Mouse (Mus musculus) layer of hippocampus, postnatal 36 days (tissue): ENCODE data around the gene Tmem219. TPM values are rescaled to one million over a fixed set of nuclear protein-coding genes. Genes with fewer than 3 reads are reported as not detected.
A peak's percentile ranks its signal among the peaks of the same experiment; 100 is the strongest.

Source experiments
- DNase-seq, 2 experiments: peaks; one replicate each; pipeline ENCODE4 v3.0.0; 2022
- total RNA-seq, 2 experiments: library from RNA; stranded (reverse); gene quantifications; 2 replicates each; pipeline ENCODE4 v1.2.3; 2021

The Tmem219 gene
- 10 to 100 TPM; 23.2 to 23.8 TPM for total RNA-seq

DNA sequence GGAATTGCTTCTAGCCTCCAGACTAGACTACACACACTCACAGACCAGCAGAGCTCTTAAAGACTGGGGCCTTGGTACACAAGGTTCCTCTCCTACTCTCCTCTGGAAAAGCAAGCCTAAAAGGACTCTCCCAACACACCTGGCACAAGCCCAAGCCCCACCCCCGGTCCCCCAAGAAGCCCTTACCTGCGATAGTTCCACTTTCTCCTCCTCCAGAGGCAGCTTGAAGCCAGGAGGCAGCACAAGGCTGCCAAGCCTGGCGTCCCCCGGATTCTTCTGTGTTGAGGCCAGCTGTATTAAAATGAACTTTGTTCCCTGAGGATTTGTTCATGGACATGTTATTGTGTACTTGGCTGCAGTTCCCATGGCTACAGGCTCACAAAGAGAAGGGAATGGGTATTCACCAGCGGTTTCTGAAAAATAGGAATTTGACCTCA is at the start of gene Tmem219:
TSS of gene Tmem219 (minus strand) at position 294 of the 437 bp plus-strand sequence.
- DNase-seq: no peak

DNA sequence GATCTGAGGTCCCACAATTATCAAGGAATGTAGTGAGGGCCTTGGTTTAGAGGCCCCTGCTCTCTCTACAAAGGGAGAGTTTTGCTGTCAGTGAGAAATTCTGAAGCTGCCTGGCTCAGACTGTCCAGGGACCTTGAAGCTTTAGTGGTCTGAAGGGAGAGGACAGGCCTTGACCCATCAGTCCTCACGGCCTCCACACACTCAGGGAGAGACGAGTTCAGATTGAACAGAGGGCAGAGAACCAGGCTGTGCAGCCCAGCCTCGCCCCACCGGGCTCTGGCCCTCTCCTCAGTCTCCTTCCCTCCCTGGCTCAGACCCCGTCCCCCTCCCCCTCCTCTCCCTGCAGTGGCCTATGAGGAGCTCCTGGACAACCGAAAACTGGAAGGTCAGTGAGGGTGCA is 44.6 kb upstream of the Tmem219 start:
- no peak for DNase-seq

DNA sequence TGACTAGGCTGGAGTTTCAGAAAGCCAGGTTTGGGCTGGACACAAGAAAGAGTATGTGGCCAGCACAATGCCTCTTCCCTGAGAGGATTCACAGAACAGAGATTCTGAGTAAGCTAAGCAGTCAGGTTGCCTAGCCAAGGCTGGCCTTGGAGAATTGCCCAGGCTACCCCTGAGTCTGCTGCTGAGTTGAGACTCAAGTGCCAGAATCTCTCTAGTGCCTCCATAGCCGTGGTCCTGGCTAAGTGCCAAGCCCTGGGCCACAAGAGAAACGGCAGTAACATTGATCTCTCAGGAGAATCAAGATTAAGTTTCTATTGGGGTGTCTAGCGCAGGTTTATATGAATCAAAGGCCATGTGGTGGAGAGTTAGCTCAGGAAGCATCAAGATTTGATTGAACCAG is 42.9 kb upstream of the Tmem219 start:
- DNase-seq: no peak

- DNase-seq: no peak
Observed at GRCm38 (mm10) chr7:126963548-126964286, 41.0 kb upstream of the Tmem219 start.

- no peak for DNase-seq
Observed at GRCm38 (mm10) chr7:126961965-126962364, 39.2 kb upstream of the Tmem219 start.

- DNase-seq: peak; percentile 51 to 56
Observed at GRCm38 (mm10) chr7:126961095-126961494, 38.4 kb upstream of the Tmem219 start.

DNA sequence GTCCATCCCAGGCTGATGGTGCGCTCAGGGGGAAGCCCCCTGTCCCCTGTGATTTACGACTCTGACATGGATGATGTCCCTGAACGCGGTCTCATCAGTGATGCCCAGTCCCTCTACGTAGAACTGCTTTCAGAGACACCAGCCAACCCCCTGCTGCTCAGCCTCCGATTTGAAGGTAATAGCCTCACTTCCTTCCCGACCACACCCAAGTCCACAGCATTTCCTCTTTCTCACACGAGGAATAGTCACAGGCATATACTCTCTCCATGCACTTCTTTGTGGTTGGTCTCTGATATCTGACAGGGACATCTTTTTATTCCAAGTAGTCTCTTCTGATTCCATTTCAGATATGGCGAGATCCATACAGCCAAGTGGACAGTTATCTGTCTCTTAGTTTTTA is 37.1 kb upstream of the Tmem219 start:
- DNase-seq: no peak

DNA sequence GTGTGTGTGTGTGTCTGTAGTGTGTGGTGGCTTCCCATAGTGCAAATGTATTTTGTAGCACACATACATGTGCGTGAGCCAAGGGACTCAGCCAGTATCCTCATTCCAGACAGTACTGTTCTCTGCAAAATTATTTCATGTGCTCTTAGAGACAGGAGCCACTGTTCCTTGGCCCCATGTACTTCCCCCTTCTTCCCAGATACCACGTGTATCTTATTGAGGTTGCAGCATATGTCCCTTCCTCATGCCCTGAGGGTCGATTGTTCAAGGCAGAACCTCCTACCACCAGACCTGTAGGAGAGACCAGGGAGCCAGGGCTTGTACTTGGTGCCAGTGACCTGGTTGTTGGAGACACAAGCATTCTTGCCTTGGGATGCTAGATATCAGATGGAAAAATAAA is 32.4 kb upstream of the Tmem219 start:
- DNase-seq: no peak

DNA sequence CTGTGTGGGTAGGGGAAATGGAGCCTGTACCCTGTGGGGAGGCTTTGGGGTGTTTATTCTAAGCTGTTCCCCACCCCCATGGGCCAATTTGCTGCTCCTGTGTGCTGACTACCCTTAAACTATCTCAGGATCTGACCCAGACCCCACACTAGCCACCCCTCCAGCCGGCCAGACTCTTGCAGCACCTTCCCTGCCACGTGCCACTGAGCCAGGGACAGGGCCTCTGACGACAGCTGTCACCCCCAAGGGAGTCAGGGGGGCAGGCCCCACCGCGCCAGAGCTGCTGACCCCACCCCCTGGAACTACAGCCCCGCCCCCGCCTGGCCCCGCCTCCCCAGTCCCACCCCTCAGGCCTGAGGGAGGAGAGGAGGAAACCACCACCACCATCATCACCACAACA is 29.9 kb upstream of the Tmem219 start:
- DNase-seq: no peak

GRCm38 (mm10) chr7:126951741-126952140 is 29.0 kb upstream of the Tmem219 start:
- DNase-seq: no peak

GRCm38 (mm10) chr7:126950647-126951615 is 28.2 kb upstream of the Tmem219 start:
- DNase-seq: peak in 1 of 2 experiments; percentile 60

DNA sequence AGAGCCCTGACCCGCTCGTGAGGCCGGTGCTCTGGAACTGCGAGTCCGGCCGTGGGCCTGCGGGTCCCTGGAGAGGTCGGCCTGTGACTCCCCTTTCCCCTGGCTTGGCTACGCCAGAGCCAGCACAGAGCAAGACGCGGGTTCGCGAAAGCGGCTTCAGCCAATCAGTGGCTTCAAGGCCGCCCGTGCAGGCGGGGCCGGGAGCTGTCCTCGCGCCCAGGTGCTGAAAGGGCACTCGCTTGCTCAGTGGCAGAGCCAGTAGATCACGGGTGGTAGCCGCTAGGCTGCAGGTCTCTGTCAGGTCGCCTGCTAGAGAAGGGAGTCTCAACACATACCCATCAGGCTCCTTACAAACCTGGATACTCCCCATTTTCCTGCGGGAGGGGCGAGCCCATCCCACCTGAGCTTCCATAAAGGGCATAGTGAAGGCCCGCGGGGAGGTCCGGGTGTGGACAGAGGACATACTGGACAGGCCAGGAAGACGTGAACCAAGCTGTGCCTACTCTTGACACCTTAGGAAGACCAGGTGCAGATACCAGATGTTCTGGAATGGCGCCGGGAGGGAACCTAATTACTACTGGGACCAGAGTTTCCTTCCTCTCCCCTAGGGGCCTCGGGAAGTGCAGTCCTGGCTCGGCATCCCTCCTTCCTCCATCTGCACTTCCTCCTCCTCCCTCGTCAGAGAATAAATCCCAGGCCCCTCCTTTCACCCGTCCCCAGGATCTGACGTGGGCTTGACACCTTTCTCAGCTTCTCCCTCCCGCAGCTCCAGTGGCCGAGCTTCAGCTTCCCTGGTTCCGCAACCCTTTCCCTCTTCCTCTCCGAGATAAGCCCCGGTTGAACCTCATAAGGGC is 27.3 kb upstream of the Tmem219 start, which contains the start of gene Sez6l2:
TSS of gene Sez6l2 (plus strand) at position 771 of the 854 bp plus-strand sequence.
- peak; percentile 79 to 82 for DNase-seq

DNA sequence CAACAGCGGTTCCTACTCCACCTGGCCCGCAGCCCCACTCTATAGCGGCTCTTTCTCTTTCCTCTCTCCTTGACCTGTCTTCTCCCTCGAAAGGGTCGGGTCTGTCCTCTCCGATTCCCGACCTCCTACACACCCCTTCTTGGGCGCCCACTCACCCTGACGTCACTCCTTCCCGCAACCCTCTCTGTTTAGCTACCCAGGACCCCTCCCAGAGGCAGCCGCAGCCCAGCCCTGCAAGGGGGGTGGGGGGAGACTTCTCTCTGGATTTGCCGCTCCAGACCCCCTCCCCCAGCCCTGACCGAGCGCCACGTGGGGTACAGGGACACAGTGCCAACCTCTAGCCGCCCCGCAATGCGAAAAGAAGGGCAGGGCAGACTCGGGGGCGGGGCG is 26.7 kb upstream of the Tmem219 start, which contains the start of gene Asphd1:
TSS of gene Asphd1 (minus strand) at position 180 of the 390 bp plus-strand sequence.
- DNase-seq: peak; percentile 65 to 72

DNA sequence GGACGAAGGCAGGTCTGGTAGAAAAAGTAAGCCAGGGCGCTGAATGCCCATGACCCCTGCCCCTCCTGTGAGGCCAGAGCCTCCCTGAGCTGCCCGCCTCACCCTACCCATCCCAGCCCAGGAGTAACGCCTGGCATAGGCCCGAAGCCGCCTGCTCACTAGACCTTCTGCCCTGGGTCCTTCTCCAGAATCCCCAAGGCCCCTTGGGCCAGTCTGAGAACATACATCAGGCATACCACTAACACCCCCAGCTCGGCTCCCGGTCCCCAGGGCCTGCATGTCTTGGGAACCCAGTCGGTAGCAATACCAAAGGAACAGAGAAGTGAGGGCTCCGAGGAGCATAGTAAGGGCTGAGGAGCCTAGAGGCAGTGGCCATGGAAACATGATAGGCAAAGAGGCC is 25.9 kb upstream of the Tmem219 start:
- DNase-seq: no peak

DNA sequence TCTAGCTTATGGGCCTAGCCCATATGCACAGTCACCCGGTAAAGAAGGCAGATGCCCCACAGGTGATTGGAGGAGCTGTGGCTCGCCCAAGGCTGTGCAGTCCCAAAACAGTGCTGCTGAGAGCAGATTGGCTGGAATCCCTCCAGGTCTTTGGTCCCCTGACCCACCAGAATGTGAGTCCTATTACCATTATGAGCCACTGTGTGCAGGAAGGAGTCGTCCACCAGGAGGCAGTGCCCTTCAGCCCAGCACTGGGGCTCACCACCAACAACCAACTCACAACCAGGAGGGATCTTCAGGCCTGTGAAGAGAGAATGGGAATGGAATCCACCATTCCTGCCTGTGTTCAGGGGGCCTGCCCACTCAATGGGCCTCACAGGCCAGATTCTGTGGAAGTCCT is 23.8 kb upstream of the Tmem219 start:
- DNase-seq: no peak

DNA sequence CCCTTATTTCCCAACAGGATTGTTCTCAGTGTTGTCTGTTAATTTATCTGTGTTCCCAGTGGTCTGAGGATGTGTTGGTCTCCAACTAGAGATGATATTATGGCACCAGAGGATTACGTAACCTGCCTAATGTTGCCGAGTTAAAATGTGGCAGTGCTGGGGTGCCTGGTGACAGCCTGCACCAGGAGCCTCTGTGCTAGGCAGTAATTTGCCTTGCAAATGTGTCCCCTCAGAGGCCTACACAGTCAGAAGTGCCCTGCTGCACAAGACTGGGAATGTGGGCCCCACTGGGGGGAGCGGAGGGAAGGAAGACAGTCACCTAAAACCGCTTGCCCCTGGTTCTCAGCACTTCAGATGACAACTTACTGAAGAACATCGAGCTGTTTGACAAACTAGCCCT is 19.1 kb upstream of the Tmem219 start:
- DNase-seq: no peak

- no peak for DNase-seq
Observed at GRCm38 (mm10) chr7:126941171-126941570, 18.5 kb upstream of the Tmem219 start.

- no peak for DNase-seq
Observed at GRCm38 (mm10) chr7:126932652-126933051, 9.9 kb upstream of the Tmem219 start.

GRCm38 (mm10) chr7:126929046-126929445 is 6.3 kb upstream of the Tmem219 start:
- DNase-seq: no peak

DNA sequence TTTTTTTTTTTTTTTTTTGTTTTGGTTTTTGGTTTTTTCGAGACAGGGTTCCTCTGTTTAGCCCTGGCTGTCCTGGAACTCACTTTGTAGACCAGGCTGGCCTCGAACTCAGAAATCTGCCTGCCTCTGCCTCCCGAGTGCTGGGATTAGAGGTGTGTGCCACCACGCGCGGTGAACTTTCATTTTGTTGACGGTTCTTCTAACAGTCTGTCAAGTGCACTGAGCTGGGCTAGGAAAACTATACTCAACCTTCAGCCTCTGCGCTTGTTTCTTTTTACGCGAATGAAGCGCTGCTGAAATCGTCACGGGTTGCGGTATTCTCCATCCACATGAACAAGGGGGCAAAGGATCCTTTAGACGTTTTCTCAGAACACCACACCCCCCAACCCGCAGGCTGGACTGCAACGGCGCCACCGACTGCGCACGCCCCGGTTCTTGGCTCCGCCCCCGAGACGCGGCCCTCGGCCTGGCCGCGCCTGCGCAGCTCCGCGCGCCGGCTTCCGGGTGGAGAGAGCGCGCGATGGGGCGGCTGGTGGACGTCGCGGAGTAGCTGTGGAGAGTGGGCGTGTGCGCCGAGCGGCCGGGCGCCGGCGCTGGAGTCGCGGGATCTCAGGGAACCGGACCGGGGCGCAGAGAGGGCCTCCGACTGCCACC is 5.8 kb upstream of the Tmem219 start, which contains the start of gene Kctd13:
TSS of gene Kctd13 (plus strand) at position 496 of the 654 bp plus-strand sequence.
- DNase-seq: peak; percentile 92 to 93

GRCm38 (mm10) chr7:126926299-126926698 is 3.6 kb upstream of the Tmem219 start:
- DNase-seq: no peak

GRCm38 (mm10) chr7:126923999-126924398 is 1.3 kb upstream of the Tmem219 start:
- DNase-seq: no peak
